Mouse (Mus musculus) intestine, embryonic 16.5 days (tissue): ENCODE results near the gene Frmpd1. TPM values are rescaled to one million over a fixed set of nuclear protein-coding genes. Genes with fewer than 3 reads are reported as not detected.

Experiments
- ATAC-seq: fragments of 200-750 bp; cut with Nextera tagmentation; 2 replicates; pipeline ENCODE4 v1.8.0; 2017; ENCODE audit warnings: moderate TSS enrichment, moderate library complexity
- H3K27ac ChIP-seq: fragments of 300-500 bp; sonication (generic); 2 replicates; pipeline ENCODE4 v1.5.1; 2014; ENCODE audit warnings: mild to moderate bottlenecking, low read length
- H3K27me3 ChIP-seq: fragments of 300-500 bp; sonication (generic); replicated peaks from 2 replicates; pipeline ENCODE4 v1.6.1; 2014; ENCODE audit warnings: low read length, control low read depth, mixed read lengths; ENCODE audit not compliant: control insufficient read depth, insufficient read depth
- H3K36me3 ChIP-seq: fragments of 300-500 bp; sonication (generic); 2 replicates; pipeline ENCODE4 v1.6.1; 2014; ENCODE audit warnings: low read length, control low read depth; ENCODE audit not compliant: control insufficient read depth, insufficient read depth
- H3K4me1 ChIP-seq: fragments of 300-500 bp; sonication (generic); 2 replicates; pipeline ENCODE4 v1.6.1; 2014; ENCODE audit warnings: low read length, control low read depth, mixed read lengths; ENCODE audit not compliant: control insufficient read depth, insufficient read depth
- H3K4me2 ChIP-seq: fragments of 300-500 bp; sonication (generic); 2 replicates; pipeline ENCODE4 v1.6.1; 2014; ENCODE audit warnings: low read depth, low read length, control low read depth
- H3K4me3 ChIP-seq: fragments of 300-500 bp; sonication (generic); 2 replicates; pipeline ENCODE4 v1.5.1; 2014; ENCODE audit warnings: mild to moderate bottlenecking, low read length
- H3K9ac ChIP-seq: fragments of 300-500 bp; sonication (generic); 2 replicates; pipeline ENCODE4 v1.6.1; 2014; ENCODE audit warnings: low read depth, low read length
- H3K9me3 ChIP-seq: fragments of 300-500 bp; sonication (generic); 2 replicates; pipeline ENCODE4 v1.6.1; 2016; ENCODE audit warnings: low read length, control low read depth; ENCODE audit not compliant: control insufficient read depth
- WGBS: fragments of 180-500 bp; shearing (Covaris S2); extraction: QIAGEN DNeasy Blood & Tissue Kit; methylation state at CpG from one replicate; pipeline ENCODE4 v1.1.7; 2014; 5-methylcytosine and 5-hydroxymethylcytosine counted together
- polyA plus RNA-seq: library from polyadenylated mRNA; unstranded; fragments of >200 nt; fragmentation: Nextera tagmentation; extraction: Ambion mirVana; gene quantifications from 2 replicates; pipeline ENCODE4 v1.2.1, GENCODE M21; 2015

The Frmpd1 gene
- polyA plus RNA-seq, 1 experiment from 2014 or later: 0.39 TPM

DNA sequence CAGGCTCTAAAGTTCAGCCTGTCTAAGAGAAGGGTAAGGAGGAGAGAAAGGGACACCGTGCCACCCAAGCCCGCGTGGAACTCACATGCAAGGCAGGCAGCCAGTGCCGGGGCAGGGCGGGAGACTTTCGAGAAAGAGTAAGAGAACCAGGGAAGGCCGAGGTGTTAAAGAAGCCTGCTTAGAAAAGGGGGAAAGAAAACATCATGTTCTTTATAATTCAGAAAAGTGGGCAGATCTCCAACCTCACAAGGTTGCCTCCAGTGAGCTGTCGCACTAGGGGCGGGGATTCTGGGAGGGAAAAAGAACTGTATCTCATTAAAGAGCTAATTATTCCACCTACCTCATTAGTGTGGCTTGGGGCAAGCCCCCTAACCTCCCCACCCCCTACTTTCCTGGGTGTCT is 68.2 kb downstream of the Frmpd1 start:
- Histone ChIP-seq H3K4me3 (no peak overlapping the region), H3K9me3 (no peaks in the 10 kb centered on the region), H3K36me3 (no peaks in the 10 kb centered on the region), H3K27me3 (no peaks in the 10 kb centered on the region), H3K4me1 (peaks cover 8% of the 10 kb centered on the region; the same call in 1 of the 2 replicates), H3K9ac (no peak overlapping the region), H3K27ac (no peak overlapping the region), H3K4me2 (no peak overlapping the region)
- no peak for ATAC-seq
- 62% methylated on average over 9 of the region's 9 CpGs for WGBS

DNA sequence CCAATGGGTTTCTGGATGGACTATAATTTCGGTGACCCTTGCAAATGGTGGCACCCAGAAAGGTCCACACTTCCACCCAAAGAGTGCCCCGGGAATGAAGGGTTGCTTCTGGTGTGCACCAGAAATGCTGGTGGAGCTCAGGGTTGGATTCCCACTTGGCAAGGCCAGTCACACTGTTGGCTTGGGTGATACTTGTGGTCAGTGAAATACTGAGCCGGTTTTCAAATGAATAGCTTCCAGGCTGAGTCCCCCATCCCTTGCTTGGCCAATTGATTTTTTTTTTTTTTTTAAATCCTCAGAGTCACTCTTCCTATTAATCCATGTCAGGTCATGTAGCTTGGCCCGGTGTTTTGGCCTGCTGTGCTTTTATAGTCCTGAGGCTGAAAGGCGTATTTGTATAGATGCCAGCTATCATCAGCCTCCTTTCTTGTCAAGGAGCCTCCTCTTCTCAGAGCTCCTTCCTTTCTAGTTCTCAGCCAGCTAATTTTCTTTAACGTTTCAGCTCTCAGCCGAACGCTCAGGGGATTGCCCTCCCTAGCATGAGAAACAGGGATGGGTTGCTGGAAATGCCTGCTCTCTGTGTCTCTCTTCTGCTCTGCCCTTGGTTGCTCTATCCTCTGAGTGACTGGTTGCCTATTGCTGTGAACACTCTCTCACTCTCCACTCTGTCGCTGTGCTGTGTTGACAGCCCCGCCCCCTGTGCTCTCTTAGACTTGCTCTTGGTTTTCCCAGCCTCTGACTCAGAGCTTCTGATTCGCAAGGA is 69.3 kb downstream of the Frmpd1 start:
- H3K9ac ChIP-seq: no peak overlapping the region
- no peak overlapping the region for H3K4me2 ChIP-seq
- H3K4me1 ChIP-seq: peaks cover 8% of the 10 kb centered on the region; the same call in 1 of the 2 replicates
- no peaks in the 10 kb centered on the region for H3K9me3 ChIP-seq
- no peaks in the 10 kb centered on the region for H3K36me3 ChIP-seq
- H3K4me3 ChIP-seq: no peak overlapping the region
- H3K27ac ChIP-seq: no peak overlapping the region
- ATAC-seq: no peak
- no peaks in the 10 kb centered on the region for H3K27me3 ChIP-seq
- 48% methylated on average over 11 of the region's 11 CpGs for WGBS

DNA sequence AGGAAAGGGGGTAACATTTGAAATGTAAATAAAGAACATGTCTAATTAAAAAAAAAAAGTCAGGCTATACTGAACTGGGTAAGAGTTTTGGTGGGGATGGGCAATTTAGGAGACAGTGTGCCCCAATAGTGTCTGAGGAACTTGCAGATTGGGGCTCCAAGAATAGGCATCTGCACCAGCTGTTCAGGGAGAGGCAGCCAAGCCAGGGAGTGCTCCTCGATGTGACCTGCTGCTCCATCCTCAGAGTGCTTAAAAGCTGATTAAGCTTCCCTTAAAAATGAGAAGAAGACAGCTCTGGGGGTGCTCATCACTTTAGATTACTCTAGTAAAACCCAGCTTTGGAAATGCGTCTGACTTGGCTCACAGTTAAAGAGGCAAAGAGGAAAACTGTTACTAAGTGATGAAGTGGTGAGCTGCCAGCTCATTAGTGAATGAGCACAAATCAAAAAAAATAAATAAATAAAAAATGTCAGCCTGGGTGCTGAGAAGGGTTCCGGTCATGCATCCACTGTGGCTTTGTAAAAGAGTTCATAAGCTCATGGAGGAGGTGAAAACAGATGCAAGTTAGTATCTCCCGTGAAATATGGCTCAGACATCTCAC is 74.7 kb downstream of the Frmpd1 start:
- H3K9me3 ChIP-seq: no peaks in the 10 kb centered on the region
- WGBS: 52% methylated on average over 4 of the region's 4 CpGs
- no peak overlapping the region for H3K27ac ChIP-seq
- no peak overlapping the region for H3K4me2 ChIP-seq
- H3K36me3 ChIP-seq: no peaks in the 10 kb centered on the region
- no peak overlapping the region for H3K4me3 ChIP-seq
- ATAC-seq: no peak
- H3K9ac ChIP-seq: no peak overlapping the region
- H3K4me1 ChIP-seq: 0 out of 2 replicates have a peak, but pooled peaks cover 1% of the 10 kb centered on the region
- H3K27me3 ChIP-seq: no peaks in the 10 kb centered on the region

DNA sequence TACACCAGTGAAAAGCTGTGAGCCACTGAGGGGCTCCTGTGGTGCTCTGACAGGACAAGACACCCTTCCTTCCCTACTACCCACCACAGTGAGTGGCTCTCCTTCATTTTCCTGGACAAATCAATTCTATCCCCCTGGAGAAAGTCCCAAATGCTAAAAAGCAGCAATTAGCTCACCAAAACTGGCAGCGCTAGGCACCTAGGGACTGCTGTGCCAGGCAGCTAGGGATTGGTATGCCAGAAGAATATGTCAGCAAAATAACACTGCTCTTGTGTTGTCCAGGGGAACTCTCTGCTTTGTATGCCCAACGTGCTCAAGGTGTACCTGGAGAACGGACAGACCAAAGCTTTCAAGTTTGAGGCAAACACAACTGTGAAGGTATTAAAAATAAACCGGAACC is 76.9 kb downstream of the Frmpd1 start:
- Histone ChIP-seq H3K4me2 (no peak overlapping the region), H3K27me3 (no peaks in the 10 kb centered on the region), H3K9ac (no peak overlapping the region), H3K4me3 (no peak overlapping the region), H3K36me3 (no peaks in the 10 kb centered on the region), H3K27ac (no peak overlapping the region), H3K4me1 (no peaks in the 10 kb centered on the region), H3K9me3 (no peaks in the 10 kb centered on the region)
- 84% methylated on average over 4 of the region's 4 CpGs for WGBS
- no peak for ATAC-seq

DNA sequence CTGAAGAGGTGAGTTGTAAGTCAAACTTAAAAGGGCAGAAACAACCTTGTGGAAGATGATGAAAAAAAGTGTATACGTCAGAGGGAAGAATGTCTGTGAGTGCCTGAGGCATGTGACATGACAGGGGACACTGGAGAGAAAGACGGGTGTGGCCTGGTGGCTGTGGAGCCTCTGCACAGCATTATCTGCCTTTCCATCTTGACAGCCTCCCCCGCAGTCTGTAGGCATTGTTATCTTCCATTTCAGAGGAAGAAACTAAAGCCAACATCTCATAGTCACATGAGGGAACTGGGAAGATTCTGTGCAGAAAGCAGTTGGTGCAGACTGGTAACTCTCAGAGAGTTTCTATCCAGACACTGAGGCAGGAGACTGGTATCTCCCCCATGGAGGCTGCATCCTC is 83.2 kb downstream of the Frmpd1 start:
- no peaks in the 10 kb centered on the region for H3K4me1 ChIP-seq
- H3K9ac ChIP-seq: no peak overlapping the region
- H3K36me3 ChIP-seq: no peaks in the 10 kb centered on the region
- no peak overlapping the region for H3K4me2 ChIP-seq
- H3K4me3 ChIP-seq: no peak overlapping the region
- no peaks in the 10 kb centered on the region for H3K9me3 ChIP-seq
- H3K27ac ChIP-seq: no peak overlapping the region
- H3K27me3 ChIP-seq: no peaks in the 10 kb centered on the region
- no peak for ATAC-seq
- WGBS: 57% methylated on average over 3 of the region's 3 CpGs

DNA sequence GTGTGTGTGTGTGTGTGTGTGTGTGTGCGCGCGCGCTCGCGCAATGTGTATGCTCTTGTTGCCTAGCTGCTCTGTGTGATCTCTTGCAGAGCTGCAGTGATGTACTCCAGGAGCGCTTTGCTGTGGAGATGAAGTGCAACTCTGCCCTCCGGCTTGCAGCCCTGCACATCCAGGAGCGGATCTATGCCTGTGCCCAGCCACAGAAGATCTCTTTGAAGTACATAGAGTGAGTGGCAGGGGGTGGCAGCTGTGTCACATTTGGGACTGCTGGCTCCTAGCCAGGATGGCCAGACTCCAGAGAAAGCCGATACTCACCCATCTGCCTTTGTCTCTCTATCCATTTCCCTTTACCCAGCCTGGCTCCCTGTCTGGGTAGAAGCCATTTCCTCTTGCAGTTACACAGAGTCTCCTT is 86.4 kb downstream of the Frmpd1 start:
- peak overlapping the region; percentile 10; the same call in 1 of the 2 replicates for H3K4me2 ChIP-seq
- ATAC-seq: peak; percentile 77
- no peaks in the 10 kb centered on the region for H3K36me3 ChIP-seq
- no peaks in the 10 kb centered on the region for H3K4me1 ChIP-seq
- H3K27me3 ChIP-seq: no peaks in the 10 kb centered on the region
- WGBS: 45% methylated on average over 10 of the region's 10 CpGs
- no peak overlapping the region for H3K27ac ChIP-seq
- H3K4me3 ChIP-seq: no peak overlapping the region
- H3K9ac ChIP-seq: no peak overlapping the region
- H3K9me3 ChIP-seq: no peaks in the 10 kb centered on the region

DNA sequence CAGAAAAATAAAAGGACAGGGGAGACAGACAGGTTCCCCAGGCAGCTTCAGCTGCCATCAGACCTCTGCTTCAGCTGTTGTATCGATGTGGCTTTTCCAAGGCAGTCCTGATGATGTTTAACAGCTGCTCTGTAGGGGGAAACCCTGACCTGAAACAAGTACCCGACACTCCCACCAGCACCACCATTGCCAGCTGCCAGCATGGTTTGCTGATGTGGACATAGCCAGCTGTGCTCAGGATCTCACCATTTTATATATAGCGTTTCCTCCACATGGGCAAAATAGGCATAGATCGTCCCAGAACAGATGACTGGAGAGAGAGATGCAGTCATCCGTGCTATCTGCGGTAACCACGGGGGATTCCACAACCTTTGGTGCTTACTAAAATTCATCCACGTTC is 91.1 kb downstream of the Frmpd1 start:
- H3K36me3 ChIP-seq: no peaks in the 10 kb centered on the region
- no peak overlapping the region for H3K9ac ChIP-seq
- H3K9me3 ChIP-seq: no peaks in the 10 kb centered on the region
- no peaks in the 10 kb centered on the region for H3K4me1 ChIP-seq
- H3K27me3 ChIP-seq: no peaks in the 10 kb centered on the region
- no peak overlapping the region for H3K4me2 ChIP-seq
- ATAC-seq: no peak
- no peak overlapping the region for H3K27ac ChIP-seq
- 86% methylated on average over 8 of the region's 8 CpGs for WGBS
- H3K4me3 ChIP-seq: no peak overlapping the region

DNA sequence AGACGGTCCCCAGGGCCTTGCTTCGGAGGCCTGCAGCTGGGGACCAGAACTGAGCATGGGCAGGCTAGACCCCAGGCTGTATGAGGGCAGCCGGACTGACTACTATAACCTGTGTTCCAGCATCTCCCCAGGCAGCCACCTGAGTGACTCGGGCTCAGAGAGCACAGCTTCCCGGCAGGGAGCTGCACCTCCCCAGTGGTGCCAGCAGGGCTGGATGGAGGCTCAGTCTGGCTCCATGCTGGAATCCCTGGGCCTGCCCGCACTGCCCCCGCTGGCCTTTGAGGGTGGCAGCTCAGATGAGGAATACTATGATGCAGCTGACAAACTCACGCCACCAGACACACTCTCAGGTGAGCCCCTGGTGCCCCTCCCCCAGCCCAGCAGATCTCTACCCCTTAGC is 94.6 kb downstream of the Frmpd1 start:
- Histone ChIP-seq H3K9me3 (no peaks in the 10 kb centered on the region), H3K36me3 (no peaks in the 10 kb centered on the region), H3K9ac (no peak overlapping the region), H3K27ac (no peak overlapping the region), H3K4me1 (no peaks in the 10 kb centered on the region), H3K4me2 (no peak overlapping the region), H3K4me3 (no peak overlapping the region), H3K27me3 (no peaks in the 10 kb centered on the region)
- WGBS: 56% methylated on average over 8 of the region's 8 CpGs
- no peak; the same call in 1 of the 2 replicates for ATAC-seq

DNA sequence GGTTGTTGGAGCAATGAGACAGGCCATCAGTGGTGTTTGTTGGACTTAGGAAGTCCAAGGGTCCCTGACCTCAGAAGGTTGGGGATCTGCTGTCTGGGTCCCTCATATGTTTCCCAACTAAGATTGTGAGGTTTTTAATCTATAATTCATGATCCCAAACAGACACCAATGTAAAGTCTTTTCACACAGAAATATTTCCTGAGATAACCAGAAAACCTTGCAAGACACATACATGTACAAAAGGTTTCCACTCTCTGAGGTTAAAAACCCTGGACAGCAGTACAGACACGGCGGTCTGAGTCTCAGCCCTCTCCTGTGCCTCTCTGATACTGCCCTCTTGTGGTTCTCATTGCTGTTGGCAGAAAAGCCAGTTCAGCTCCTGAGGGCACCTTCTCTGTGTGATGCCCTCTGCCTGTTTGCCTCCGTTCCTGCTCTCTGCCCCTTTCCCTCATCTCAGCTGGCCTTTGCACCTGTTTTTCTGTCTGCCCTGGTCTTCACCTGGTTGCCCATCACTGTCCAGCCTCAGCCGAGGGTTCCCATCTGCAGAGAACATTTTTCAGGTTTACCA is 95.4 kb downstream of the Frmpd1 start:
- H3K4me1 ChIP-seq: no peaks in the 10 kb centered on the region
- no peak overlapping the region for H3K4me3 ChIP-seq
- no peaks in the 10 kb centered on the region for H3K9me3 ChIP-seq
- WGBS: 17% methylated on average over 4 of the region's 4 CpGs
- no peak overlapping the region for H3K4me2 ChIP-seq
- H3K27ac ChIP-seq: no peak overlapping the region
- no peak overlapping the region for H3K9ac ChIP-seq
- H3K36me3 ChIP-seq: no peaks in the 10 kb centered on the region
- H3K27me3 ChIP-seq: no peaks in the 10 kb centered on the region
- peak; percentile 56; the same call in 1 of the 2 replicates for ATAC-seq
